Mouse (Mus musculus): ENCODE data around the gene Hmmr. TPM values are rescaled to one million over a fixed set of nuclear protein-coding genes. Genes with fewer than 3 reads are reported as not detected.

The Hmmr gene
- 54.2 and 55.5 TPM in 2 replicates for polyA plus RNA-seq (2016; fragmentation: Nextera tagmentation; extraction: Ambion mirVana)

DNA sequence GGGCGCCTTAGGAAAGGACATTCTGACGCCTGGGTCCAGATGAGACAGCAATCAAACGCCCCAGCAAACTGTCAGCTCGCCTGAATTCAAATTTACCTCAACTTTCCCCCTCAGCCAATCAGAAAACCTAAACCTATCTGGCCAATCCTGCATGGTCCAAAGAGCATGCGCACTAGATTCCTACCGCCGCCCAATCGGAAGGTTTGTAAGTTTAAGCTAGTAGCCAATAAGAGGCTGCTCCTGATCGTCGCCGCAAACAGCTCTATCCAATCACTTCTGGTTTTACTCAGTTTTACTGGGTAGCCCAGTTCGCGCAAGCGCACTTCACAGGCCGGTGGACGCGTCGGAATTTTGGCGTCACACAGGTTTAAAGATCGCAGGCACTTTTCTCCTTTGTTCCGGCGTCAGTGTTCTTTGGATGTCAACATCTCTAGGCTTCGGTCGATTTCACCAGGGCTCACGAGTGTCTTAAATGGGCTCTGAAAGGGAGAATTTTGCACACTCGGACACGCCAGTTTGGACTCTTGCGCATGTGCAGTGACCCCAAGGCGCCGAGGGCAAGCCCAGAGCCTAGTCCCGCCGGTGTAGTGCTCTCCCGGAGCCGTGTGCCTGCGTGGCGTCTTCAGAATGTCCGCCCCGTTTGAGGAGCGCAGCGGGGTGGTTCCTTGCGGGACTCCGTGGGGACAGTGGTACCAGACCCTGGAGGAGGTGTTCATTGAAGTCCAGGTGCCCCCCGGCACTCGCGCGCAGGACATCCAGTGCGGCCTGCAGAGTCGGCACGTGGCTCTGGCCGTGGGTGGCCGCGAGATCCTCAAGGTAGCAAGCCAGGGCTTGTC, at the start of gene Hmmr, which contains the start of gene Nudcd2:
TSS of gene Hmmr (minus strand) at position 84 of the 836 bp plus-strand sequence.
TSS of gene Nudcd2 (plus strand) at position 329 of the 836 bp plus-strand sequence.
- WGBS: under 1% methylated on average over 52 of the region's 52 CpGs
- Histone ChIP-seq H3K36me3 (peaks cover 58% of the 10 kb centered on the region), H3K9me3 (replicated peaks) (no peaks in the 10 kb centered on the region), H3K27ac (peak within 1 kb of the TSS; percentile 96), H3K27me3 (ENCODE audit: low read depth, poor library complexity, severe bottlenecking) (no peaks in the 10 kb centered on the region), H3K4me1 (peaks cover 19% of the 10 kb centered on the region), H3K4me3 (peak within 1 kb of the TSS; percentile 91)
- peak; percentile 90 for DNase-seq (ENCODE audit: low spot score)

DNA sequence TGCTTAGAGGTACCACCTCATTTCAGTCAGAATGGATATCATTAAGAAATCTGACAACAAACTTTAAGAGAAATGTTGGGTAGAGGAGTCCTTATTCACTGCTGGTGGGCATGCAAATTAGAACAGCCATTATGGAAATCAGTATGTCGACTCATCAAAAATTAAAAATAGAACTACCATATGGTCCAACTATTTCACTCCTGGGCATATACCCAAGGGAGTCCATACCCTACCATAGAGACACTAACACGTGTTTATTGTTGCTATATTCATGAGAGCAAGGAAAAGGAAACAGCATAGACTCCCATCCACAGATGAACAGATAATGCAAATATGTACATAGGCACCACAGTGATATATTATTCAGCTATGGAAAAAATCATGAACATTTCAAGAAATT, 48.6 kb upstream of the Hmmr start:
- no peak overlapping the region for H3K27ac ChIP-seq
- H3K27me3 ChIP-seq (ENCODE audit: low read depth, poor library complexity, severe bottlenecking): no peaks in the 10 kb centered on the region
- H3K4me1 ChIP-seq: no peaks in the 10 kb centered on the region
- 71% methylated on average over 2 of the region's 2 CpGs for WGBS
- no peaks in the 10 kb centered on the region for H3K9me3 ChIP-seq (replicated peaks)
- no peak for DNase-seq (ENCODE audit: low spot score)
- no peak overlapping the region for H3K4me3 ChIP-seq
- H3K36me3 ChIP-seq: no peaks in the 10 kb centered on the region

GRCm38 (mm10) chr11:40775315-40776269, 42.4 kb upstream of the Hmmr start:
- no peaks in the 10 kb centered on the region for H3K4me1 ChIP-seq
- H3K9me3 ChIP-seq (replicated peaks): no peaks in the 10 kb centered on the region
- H3K36me3 ChIP-seq: no peaks in the 10 kb centered on the region
- DNase-seq (ENCODE audit: low spot score): peak; percentile 30
- 55% methylated on average over 12 of the region's 12 CpGs for WGBS
- no peak overlapping the region for H3K27ac ChIP-seq
- H3K27me3 ChIP-seq (ENCODE audit: low read depth, poor library complexity, severe bottlenecking): no peaks in the 10 kb centered on the region
- H3K4me3 ChIP-seq: no peak overlapping the region

- Histone ChIP-seq H3K4me3 (no peak overlapping the region), H3K27ac (no peak overlapping the region), H3K36me3 (no peaks in the 10 kb centered on the region), H3K27me3 (ENCODE audit: low read depth, poor library complexity, severe bottlenecking) (no peaks in the 10 kb centered on the region), H3K4me1 (no peaks in the 10 kb centered on the region), H3K9me3 (replicated peaks) (no peaks in the 10 kb centered on the region)
- WGBS: 82% methylated on average over 4 of the region's 4 CpGs
- DNase-seq (ENCODE audit: low spot score): no peak
These were observed 31.5 kb upstream of the Hmmr start for GRCm38 (mm10) chr11:40764690-40765089.

- no peak for DNase-seq (ENCODE audit: low spot score)
- H3K4me1 ChIP-seq: no peaks in the 10 kb centered on the region
- 46% methylated on average over 2 of the region's 2 CpGs for WGBS
- H3K4me3 ChIP-seq: no peak overlapping the region
- no peak overlapping the region for H3K27ac ChIP-seq
- H3K9me3 ChIP-seq (replicated peaks): no peaks in the 10 kb centered on the region
- H3K27me3 ChIP-seq (ENCODE audit: low read depth, poor library complexity, severe bottlenecking): no peaks in the 10 kb centered on the region
- H3K36me3 ChIP-seq: no peaks in the 10 kb centered on the region
These were observed 30.2 kb upstream of the Hmmr start for GRCm38 (mm10) chr11:40763395-40763794.

- 90% methylated on average over 8 of the region's 8 CpGs for WGBS
- DNase-seq (ENCODE audit: low spot score): no peak
- Histone ChIP-seq H3K27ac (no peak overlapping the region), H3K9me3 (replicated peaks) (no peaks in the 10 kb centered on the region), H3K4me3 (no peak overlapping the region), H3K4me1 (0 out of 2 replicates have a peak, but pooled peaks cover 4% of the 10 kb centered on the region), H3K36me3 (no peaks in the 10 kb centered on the region), H3K27me3 (ENCODE audit: low read depth, poor library complexity, severe bottlenecking) (no peaks in the 10 kb centered on the region)
These were observed 26.7 kb upstream of the Hmmr start for GRCm38 (mm10) chr11:40759896-40760295.

DNA sequence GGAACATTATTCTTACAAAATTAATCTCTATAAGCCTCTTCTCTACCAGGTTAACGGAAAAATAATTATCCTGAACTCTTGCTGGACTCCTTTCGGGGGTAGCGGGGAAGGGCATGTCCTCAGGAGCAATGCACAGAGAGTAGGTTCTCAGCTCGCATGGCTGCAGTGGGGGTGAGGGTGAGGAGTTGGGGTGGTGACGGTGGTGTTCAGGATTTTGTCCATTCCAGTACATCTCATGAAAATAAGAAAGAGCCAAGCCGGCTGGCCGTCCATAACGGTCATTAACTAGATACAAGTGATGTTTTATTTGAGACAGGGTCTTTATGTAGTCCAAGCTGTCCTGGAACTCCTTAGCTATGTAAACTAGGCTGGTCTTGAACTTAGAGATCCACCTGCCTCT, 22.7 kb upstream of the Hmmr start:
- no peaks in the 10 kb centered on the region for H3K9me3 ChIP-seq (replicated peaks)
- H3K4me1 ChIP-seq: peaks cover 11% of the 10 kb centered on the region
- no peak for DNase-seq (ENCODE audit: low spot score)
- WGBS: 91% methylated on average over 8 of the region's 8 CpGs
- H3K27ac ChIP-seq: peak overlapping the region; percentile 89; the same call in 1 of the 2 replicates
- H3K27me3 ChIP-seq (ENCODE audit: low read depth, poor library complexity, severe bottlenecking): no peaks in the 10 kb centered on the region
- no peaks in the 10 kb centered on the region for H3K36me3 ChIP-seq
- no peak overlapping the region for H3K4me3 ChIP-seq

GRCm38 (mm10) chr11:40755109-40755627, 21.9 kb upstream of the Hmmr start, which contains the start of gene Ccng1:
Gene Ccng1, minus strand, starts transcription at chr11:40755311.
- H3K4me3 ChIP-seq: peak within 1 kb of the TSS; percentile 87
- WGBS: under 1% methylated on average over 25 of the region's 25 CpGs
- no peaks in the 10 kb centered on the region for H3K27me3 ChIP-seq (ENCODE audit: low read depth, poor library complexity, severe bottlenecking)
- H3K27ac ChIP-seq: peak within 1 kb of the TSS; percentile 89
- no peaks in the 10 kb centered on the region for H3K36me3 ChIP-seq
- peak; percentile 87 for DNase-seq (ENCODE audit: low spot score)
- H3K4me1 ChIP-seq: peaks cover 11% of the 10 kb centered on the region
- H3K9me3 ChIP-seq (replicated peaks): no peaks in the 10 kb centered on the region

DNA sequence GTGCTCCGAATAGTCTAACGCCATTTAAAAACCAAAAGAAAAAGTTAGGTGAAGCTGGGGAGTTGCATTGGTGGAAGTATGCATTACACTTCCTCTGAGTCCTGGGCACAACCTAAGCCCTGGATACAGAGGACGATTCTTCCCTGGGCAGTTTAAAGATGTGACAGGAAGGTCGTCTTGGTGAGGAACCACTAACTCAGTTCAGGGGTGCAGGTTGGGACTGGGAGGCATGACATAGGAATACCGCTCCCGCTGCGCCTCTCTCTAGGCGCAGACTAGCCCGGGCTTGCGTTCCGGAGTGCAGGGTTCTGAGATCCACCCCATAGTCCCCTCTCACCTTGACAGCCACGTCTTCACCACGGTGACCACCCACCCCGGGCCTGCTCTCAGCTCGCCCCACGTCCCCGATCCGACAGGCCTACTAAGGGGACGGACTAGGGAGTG, 21.5 kb upstream of the Hmmr start:
- no peak for DNase-seq (ENCODE audit: low spot score)
- peak overlapping the region; percentile 87 for H3K4me3 ChIP-seq
- no peaks in the 10 kb centered on the region for H3K9me3 ChIP-seq (replicated peaks)
- H3K36me3 ChIP-seq: no peaks in the 10 kb centered on the region
- H3K27me3 ChIP-seq (ENCODE audit: low read depth, poor library complexity, severe bottlenecking): no peaks in the 10 kb centered on the region
- peaks cover 11% of the 10 kb centered on the region for H3K4me1 ChIP-seq
- H3K27ac ChIP-seq: peak overlapping the region; percentile 89
- 4% methylated on average over 19 of the region's 19 CpGs for WGBS

DNA sequence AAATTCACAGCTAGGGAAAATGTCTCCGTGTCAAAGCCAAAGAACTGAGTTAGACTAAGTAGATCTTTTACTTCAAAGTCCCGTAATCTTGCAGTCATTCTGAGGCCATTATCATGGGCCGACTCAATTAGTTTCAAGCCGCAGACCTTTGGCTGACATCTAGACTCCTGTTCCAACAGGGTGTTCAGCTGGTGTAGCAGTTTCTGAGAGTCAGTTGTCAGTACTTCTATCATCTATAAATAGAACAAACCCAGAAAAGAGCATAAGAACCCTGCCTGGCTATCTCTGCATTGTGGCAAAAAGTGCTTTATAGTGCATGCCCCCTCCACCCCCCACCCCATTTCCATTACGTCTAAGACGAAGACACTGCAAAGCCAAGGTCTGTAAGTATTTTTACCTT, 20.6 kb upstream of the Hmmr start:
- Histone ChIP-seq H3K27me3 (ENCODE audit: low read depth, poor library complexity, severe bottlenecking) (no peaks in the 10 kb centered on the region), H3K4me1 (peaks cover 11% of the 10 kb centered on the region), H3K9me3 (replicated peaks) (no peaks in the 10 kb centered on the region), H3K4me3 (no peak overlapping the region), H3K36me3 (no peaks in the 10 kb centered on the region), H3K27ac (no peak overlapping the region)
- no peak for DNase-seq (ENCODE audit: low spot score)
- 77% methylated on average over 6 of the region's 6 CpGs for WGBS

- no peaks in the 10 kb centered on the region for H3K27me3 ChIP-seq (ENCODE audit: low read depth, poor library complexity, severe bottlenecking)
- WGBS: 61% methylated on average over 2 of the region's 2 CpGs
- H3K36me3 ChIP-seq: peaks cover 7% of the 10 kb centered on the region; the same call in 1 of the 2 replicates
- no peak overlapping the region for H3K4me3 ChIP-seq
- no peak for DNase-seq (ENCODE audit: low spot score)
- H3K9me3 ChIP-seq (replicated peaks): no peaks in the 10 kb centered on the region
- no peaks in the 10 kb centered on the region for H3K4me1 ChIP-seq
- no peak overlapping the region for H3K27ac ChIP-seq
These were observed 14.5 kb upstream of the Hmmr start for GRCm38 (mm10) chr11:40747716-40748115.

DNA sequence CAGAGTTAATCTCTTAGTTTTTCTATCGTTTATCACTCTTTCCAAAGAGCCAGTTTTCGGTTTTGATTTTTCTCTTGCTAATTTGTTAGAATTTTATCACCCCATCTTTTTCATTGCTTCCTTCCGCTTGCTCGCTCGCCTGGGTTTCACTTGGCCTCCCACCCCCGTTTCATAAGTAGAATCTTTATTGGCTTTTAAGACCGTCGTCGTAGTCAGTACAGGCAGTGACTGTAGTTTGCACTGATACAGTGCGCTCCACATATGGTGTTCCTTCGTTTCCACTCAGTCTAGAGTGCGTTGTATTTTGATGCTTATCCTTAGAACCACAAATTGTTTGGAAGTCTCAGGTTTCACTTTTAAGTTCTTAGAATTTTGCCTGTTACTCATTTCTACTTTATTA, 13.1 kb upstream of the Hmmr start:
- 92% methylated on average over 12 of the region's 12 CpGs for WGBS
- no peaks in the 10 kb centered on the region for H3K27me3 ChIP-seq (ENCODE audit: low read depth, poor library complexity, severe bottlenecking)
- no peak overlapping the region for H3K4me3 ChIP-seq
- no peak for DNase-seq (ENCODE audit: low spot score)
- no peaks in the 10 kb centered on the region for H3K9me3 ChIP-seq (replicated peaks)
- no peaks in the 10 kb centered on the region for H3K4me1 ChIP-seq
- peaks cover 13% of the 10 kb centered on the region for H3K36me3 ChIP-seq
- no peak overlapping the region for H3K27ac ChIP-seq

Measured in limb, embryonic 10.5 days (tissue).